Mouse (Mus musculus) midbrain, embryonic 12.5 days (tissue): ENCODE results near the gene Nudcd2. TPM values are rescaled to one million over a fixed set of nuclear protein-coding genes. Genes with fewer than 3 reads are reported as not detected.

Experiments
- ATAC-seq: fragments of 200-750 bp; cut with Nextera tagmentation; 2 replicates; pipeline ENCODE4 v1.8.0; 2017; ENCODE audit warnings: low read depth, moderate TSS enrichment, moderate library complexity; ENCODE audit not compliant: low FRiP score
- H3K27ac ChIP-seq: fragments of 300-500 bp; sonication (generic); replicated peaks from 2 replicates; pipeline ENCODE4 v1.5.1; 2016; ENCODE audit warnings: mild to moderate bottlenecking
- H3K27me3 ChIP-seq: fragments of 300-500 bp; sonication (generic); 2 replicates; pipeline ENCODE4 v1.6.1; 2016; ENCODE audit warnings: mild to moderate bottlenecking
- H3K36me3 ChIP-seq: fragments of 300-500 bp; sonication (generic); 2 replicates; pipeline ENCODE4 v1.6.1; 2016
- H3K4me1 ChIP-seq: fragments of 300-500 bp; sonication (generic); 2 replicates; pipeline ENCODE4 v1.6.1; 2016
- H3K4me2 ChIP-seq: fragments of 300-500 bp; sonication (generic); replicated peaks from 2 replicates; pipeline ENCODE4 v1.6.1; 2016; ENCODE audit warnings: mild to moderate bottlenecking, moderate library complexity
- H3K4me3 ChIP-seq: fragments of 300-500 bp; sonication (generic); 2 replicates; pipeline ENCODE4 v1.5.1; 2016; ENCODE audit warnings: mild to moderate bottlenecking
- H3K9ac ChIP-seq: fragments of 300-500 bp; sonication (generic); replicated peaks from 2 replicates; pipeline ENCODE4 v1.6.1; 2016; ENCODE audit warnings: mild to moderate bottlenecking, moderate library complexity
- H3K9me3 ChIP-seq: fragments of 300-500 bp; sonication (generic); 2 replicates; pipeline ENCODE4 v1.6.1; 2016; ENCODE audit warnings: mild to moderate bottlenecking
- WGBS: fragments of 180-500 bp; shearing (Covaris S2); methylation state at CpG from one replicate; pipeline ENCODE4 v1.1.7; 2016; 5-methylcytosine and 5-hydroxymethylcytosine counted together
- polyA plus RNA-seq: library from polyadenylated mRNA; unstranded; fragments of >200 nt; fragmentation: Nextera tagmentation; extraction: Ambion mirVana; gene quantifications from 2 replicates; pipeline ENCODE4 v1.2.1, GENCODE M21; 2016

Nudcd2 gene
- polyA plus RNA-seq, 1 experiment from 2014 or later, result 143 TPM

DNA sequence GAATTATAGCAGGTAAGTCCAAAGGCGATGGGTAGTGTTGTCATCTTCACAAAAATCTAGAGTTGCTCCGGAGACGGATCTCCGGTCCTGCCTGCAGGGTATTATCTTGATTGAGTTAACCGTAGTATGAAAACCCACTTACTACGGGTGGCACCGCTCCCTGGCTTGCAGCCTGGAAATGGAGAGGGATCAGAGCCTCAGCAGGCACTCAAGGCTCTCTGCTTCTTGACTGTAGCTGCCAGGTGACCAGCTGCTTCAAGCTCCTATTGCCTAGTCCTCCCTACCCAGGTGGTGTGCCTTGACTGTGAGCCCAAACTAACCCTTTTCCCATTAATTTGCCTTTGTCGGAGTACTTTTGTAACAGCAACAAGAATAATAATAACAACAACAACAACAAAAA lies 26.4 kb downstream of the Nudcd2 start:
- Histone ChIP-seq H3K36me3 (no peaks in the 10 kb centered on the region), H3K27ac (no peak overlapping the region), H3K9ac (no peak overlapping the region), H3K9me3 (no peaks in the 10 kb centered on the region), H3K4me2 (no peak overlapping the region), H3K4me3 (no peak overlapping the region), H3K4me1 (0 out of 2 replicates have a peak, but pooled peaks cover 2% of the 10 kb centered on the region), H3K27me3 (no peaks in the 10 kb centered on the region)
- no peak for ATAC-seq
- WGBS, result 88% methylated on average over 8 of the region's 8 CpGs

DNA sequence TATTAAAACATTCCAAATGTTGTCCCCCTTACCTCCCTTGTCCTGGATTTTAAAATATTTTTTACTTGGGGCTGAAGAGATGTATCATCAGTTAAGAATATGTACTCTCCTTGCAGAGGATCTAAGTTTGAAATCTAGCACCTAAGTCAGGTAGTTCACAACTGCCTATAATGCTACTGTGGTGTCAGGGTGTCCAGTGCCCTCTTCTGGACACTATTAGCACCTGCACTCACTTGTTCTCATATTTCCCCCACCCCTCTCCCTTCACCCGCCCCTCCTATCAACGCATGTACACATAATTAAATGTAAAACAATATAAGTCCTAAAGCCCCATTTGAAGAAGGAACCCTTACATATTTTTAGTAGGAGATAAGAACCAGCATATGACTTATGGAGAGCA lies 29.9 kb downstream of the Nudcd2 start:
- ATAC-seq, result no peak
- Histone ChIP-seq H3K27ac (no peak overlapping the region), H3K27me3 (no peaks in the 10 kb centered on the region), H3K36me3 (no peaks in the 10 kb centered on the region), H3K9me3 (no peaks in the 10 kb centered on the region), H3K4me1 (no peaks in the 10 kb centered on the region), H3K4me3 (no peak overlapping the region), H3K4me2 (no peak overlapping the region), H3K9ac (no peak overlapping the region)
- WGBS, result 39% methylated on average over 2 of the region's 2 CpGs

DNA sequence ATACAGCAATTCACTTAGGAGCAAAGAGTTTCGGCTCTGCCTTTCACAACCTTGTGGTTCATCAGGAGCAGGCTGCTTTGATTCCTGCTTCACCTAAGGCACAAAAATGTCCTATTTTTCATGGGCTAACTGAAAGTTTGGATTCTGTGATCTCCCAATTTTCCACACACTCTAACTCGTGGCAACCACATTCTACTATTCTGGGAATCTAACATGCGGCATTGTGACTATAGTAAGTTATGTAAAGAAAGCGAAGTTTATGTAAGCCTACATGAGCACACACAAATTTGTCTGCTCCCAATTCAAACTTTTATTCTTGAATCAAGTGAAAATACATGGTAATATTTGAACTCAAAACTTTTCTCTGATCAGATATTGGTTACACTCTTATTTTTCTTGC lies 31.2 kb downstream of the Nudcd2 start:
- ATAC-seq, result no peak
- Histone ChIP-seq H3K36me3 (no peaks in the 10 kb centered on the region), H3K4me3 (no peak overlapping the region), H3K4me1 (no peaks in the 10 kb centered on the region), H3K9me3 (no peaks in the 10 kb centered on the region), H3K27ac (no peak overlapping the region), H3K9ac (no peak overlapping the region), H3K4me2 (no peak overlapping the region), H3K27me3 (no peaks in the 10 kb centered on the region)
- WGBS, result 86% methylated on average over 4 of the region's 4 CpGs

DNA sequence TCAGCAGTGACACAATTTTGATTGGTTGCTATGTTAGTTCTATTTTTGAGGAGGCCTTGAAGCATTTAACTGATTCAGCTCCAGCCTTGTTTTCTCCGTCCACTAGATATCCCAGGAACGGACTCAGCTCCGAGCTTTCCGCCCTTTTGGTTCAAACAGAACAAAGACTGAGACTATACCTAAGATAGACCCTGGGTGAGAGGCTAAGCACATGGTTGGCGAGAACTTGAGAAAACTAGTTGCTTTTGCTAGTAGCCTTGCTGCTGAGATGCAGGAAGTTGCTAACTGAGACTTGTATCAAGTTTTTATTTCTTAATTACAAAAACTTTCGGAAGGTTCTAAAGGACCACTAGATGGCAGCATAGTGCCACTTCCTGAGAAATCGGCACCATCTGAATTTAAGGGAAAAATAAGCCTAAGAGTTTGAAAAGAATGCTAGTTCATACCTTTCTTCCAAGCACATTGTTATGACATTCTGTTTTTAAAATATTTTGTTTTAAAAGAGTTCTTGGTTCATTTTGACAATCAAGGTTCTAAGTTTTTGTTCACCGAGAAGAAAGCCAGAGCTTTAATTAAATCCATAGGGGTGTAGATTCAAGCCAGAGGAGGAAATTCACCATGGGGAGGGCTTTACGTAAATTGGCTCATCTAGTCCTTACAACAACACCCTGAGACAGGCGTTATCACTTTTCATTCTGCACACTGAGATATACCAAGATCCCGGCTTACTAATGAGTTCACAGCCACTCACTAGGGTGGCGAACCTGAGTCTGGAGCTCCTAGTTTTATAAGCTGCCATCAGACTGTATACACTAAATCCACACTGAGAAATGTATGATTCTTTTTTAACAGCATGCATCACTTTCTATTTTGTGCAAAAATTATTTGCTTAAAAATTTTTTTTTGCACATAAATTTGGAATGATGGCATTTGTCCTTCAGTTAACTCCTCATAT lies 42.1 kb downstream of the Nudcd2 start:
- Histone ChIP-seq H3K4me1 (no peaks in the 10 kb centered on the region), H3K9ac (no peak overlapping the region), H3K36me3 (no peaks in the 10 kb centered on the region)

DNA sequence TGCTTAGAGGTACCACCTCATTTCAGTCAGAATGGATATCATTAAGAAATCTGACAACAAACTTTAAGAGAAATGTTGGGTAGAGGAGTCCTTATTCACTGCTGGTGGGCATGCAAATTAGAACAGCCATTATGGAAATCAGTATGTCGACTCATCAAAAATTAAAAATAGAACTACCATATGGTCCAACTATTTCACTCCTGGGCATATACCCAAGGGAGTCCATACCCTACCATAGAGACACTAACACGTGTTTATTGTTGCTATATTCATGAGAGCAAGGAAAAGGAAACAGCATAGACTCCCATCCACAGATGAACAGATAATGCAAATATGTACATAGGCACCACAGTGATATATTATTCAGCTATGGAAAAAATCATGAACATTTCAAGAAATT lies 48.4 kb downstream of the Nudcd2 start:
- Histone ChIP-seq H3K9me3 (no peaks in the 10 kb centered on the region), H3K27ac (no peak overlapping the region), H3K4me2 (no peak overlapping the region), H3K9ac (no peak overlapping the region), H3K27me3 (no peaks in the 10 kb centered on the region), H3K36me3 (no peaks in the 10 kb centered on the region), H3K4me1 (no peaks in the 10 kb centered on the region), H3K4me3 (no peak overlapping the region)
- ATAC-seq, result no peak
- WGBS, result 72% methylated on average over 2 of the region's 2 CpGs

More for the DNA sequence above, 42.1 kb downstream of the Nudcd2 start:
- no peak overlapping the region for H3K27ac ChIP-seq
- WGBS, result 54% methylated on average over 12 of the region's 12 CpGs
- no peak overlapping the region for H3K4me2 ChIP-seq
- no peaks in the 10 kb centered on the region for H3K9me3 ChIP-seq
- no peak for ATAC-seq
- H3K4me3 ChIP-seq, result no peak overlapping the region
- H3K27me3 ChIP-seq, result no peaks in the 10 kb centered on the region

DNA sequence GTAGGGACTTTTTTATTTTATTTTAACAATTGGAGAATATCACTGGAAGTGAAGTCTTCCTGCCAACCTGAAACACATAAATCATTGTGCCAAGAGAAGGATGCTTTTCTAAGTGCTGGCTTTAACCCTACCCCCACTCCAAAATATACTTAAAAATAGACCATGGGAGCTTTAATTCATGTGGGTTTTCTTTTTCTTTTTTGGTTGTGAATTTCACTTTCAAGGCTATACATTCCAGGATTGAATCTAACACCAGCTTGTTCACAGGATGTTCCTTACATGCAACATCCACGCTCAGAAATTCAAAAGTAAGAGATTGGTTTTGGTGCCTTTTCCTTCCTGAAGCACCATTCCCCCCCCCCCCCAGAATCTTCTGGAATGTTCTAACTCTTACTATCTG lies 49.9 kb downstream of the Nudcd2 start:
- no peaks in the 10 kb centered on the region for H3K27me3 ChIP-seq
- no peak overlapping the region for H3K27ac ChIP-seq
- no peaks in the 10 kb centered on the region for H3K9me3 ChIP-seq
- ATAC-seq, result no peak
- no peak overlapping the region for H3K4me3 ChIP-seq
- 97% methylated on average over 1 of the region's 1 CpGs for WGBS
- H3K4me2 ChIP-seq, result no peak overlapping the region
- no peaks in the 10 kb centered on the region for H3K4me1 ChIP-seq
- no peak overlapping the region for H3K9ac ChIP-seq
- H3K36me3 ChIP-seq, result no peaks in the 10 kb centered on the region

DNA sequence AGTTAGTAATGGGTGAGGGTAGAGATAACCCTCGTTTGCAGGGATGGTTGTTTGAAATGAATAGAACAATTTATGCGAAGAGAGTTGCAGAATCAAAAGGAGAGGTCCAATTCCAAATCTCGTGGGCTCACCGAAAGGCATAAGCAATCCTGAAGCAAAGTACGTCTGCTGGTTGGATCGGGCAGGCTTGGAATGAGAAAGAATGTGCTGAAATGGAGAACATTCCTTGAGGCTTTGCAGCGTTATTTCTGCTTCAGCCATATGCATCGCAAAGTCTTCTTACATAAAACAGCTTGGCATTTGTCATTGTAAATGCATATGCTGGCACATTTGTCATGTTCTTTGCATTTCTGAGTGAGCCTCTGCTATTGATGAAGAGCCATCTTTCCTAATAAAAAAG lies 50.9 kb downstream of the Nudcd2 start:
- no peak overlapping the region for H3K27ac ChIP-seq
- no peaks in the 10 kb centered on the region for H3K9me3 ChIP-seq
- no peak overlapping the region for H3K4me2 ChIP-seq
- no peak for ATAC-seq
- no peaks in the 10 kb centered on the region for H3K27me3 ChIP-seq
- H3K4me3 ChIP-seq, result no peak overlapping the region
- no peaks in the 10 kb centered on the region for H3K36me3 ChIP-seq
- H3K9ac ChIP-seq, result no peak overlapping the region
- H3K4me1 ChIP-seq, result no peaks in the 10 kb centered on the region
- 81% methylated on average over 8 of the region's 8 CpGs for WGBS

DNA sequence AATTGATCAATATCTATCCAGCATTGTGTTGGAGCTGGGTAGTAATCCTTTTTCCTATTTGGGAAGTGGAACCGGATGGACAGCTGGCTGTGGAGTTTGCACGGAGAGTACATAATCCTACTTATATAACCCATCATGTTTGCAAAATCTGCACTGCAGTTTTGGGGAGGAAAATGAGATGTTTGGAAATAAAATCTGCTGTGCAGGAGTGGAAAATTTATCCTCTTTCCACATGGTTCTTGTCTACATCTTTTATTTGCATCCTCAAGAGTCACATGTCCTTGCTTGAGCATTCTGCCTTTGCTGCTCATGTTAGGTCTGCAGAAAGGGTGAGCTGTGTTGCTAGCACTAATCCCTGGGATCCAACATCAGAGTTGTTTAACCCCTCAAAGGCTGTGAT lies 53.4 kb downstream of the Nudcd2 start:
- Histone ChIP-seq H3K27me3 (no peaks in the 10 kb centered on the region), H3K36me3 (no peaks in the 10 kb centered on the region), H3K9ac (no peak overlapping the region), H3K27ac (no peak overlapping the region), H3K4me3 (no peak overlapping the region), H3K4me2 (no peak overlapping the region), H3K9me3 (no peaks in the 10 kb centered on the region), H3K4me1 (no peaks in the 10 kb centered on the region)
- 69% methylated on average over 2 of the region's 2 CpGs for WGBS
- no peak for ATAC-seq

Other genes with a start within 250 kb of the Nudcd2 start
- 88.6 and 88.7 TPM in 2 replicates for gene Mat2b, start 38.5 kb upstream of the Nudcd2 start, polyA plus RNA-seq
- gene Hmmr, start 245 bp upstream of the Nudcd2 start, polyA plus RNA-seq, result 48.5 and 49.0 TPM in 2 replicates
- 40.6 and 41.3 TPM in 2 replicates for gene Ccng1, start 21.6 kb downstream of the Nudcd2 start, polyA plus RNA-seq